In genomic region chr13:55535191-55535590, GRCm38 (mm10) we compare ENCODE assay signal across 1 mouse cellular context.
TF ChIP-seq lines count a peak whose summit lies in the region.

No protein-coding gene starts in this region.

TF ChIP-seq in CH12.LX, 34 proteins besides CTCF, POLR2A, EP300 and RAD21:
- no peak for TF ChIP-seq MYC (IDR thresholded peaks at IDR 0.05; ENCODE audit: low read depth, low read length)
- TF ChIP-seq RCOR1 (conservative IDR thresholded peaks at IDR 0.05; ENCODE audit: low read depth, low read length), result no peak
- TF ChIP-seq NELFE (IDR thresholded peaks at IDR 0.05; ENCODE audit: low read depth, low read length), result no peak
- no peak for TF ChIP-seq POLR2AphosphoS2 (IDR thresholded peaks at IDR 0.05; ENCODE audit: low read depth, low read length)
- no peak for TF ChIP-seq TBP (conservative IDR thresholded peaks at IDR 0.05; ENCODE audit: low read depth, low read length)
- TF ChIP-seq UBTF (IDR thresholded peaks at IDR 0.05; ENCODE audit: low read depth, low read length), result no peak
- no peak for TF ChIP-seq SIN3A (IDR thresholded peaks at IDR 0.05; ENCODE audit: low read length)
- TF ChIP-seq JUN (IDR thresholded peaks at IDR 0.05; ENCODE audit: insufficient read depth, low read depth, low read length), result no peak
- no peak for TF ChIP-seq ZC3H11A (IDR thresholded peaks at IDR 0.05; ENCODE audit: low read depth, low read length)
- no peak for TF ChIP-seq MAX (IDR thresholded peaks at IDR 0.05; ENCODE audit: low read length)
- no peak for TF ChIP-seq E2F4 (IDR thresholded peaks at IDR 0.05; ENCODE audit: insufficient replicate concordance, low read depth, low read length)
- no peak for TF ChIP-seq CHD1 (IDR thresholded peaks at IDR 0.05; ENCODE audit: low read depth, low read length)
- no peak for TF ChIP-seq ETS1 (conservative IDR thresholded peaks at IDR 0.05; ENCODE audit: low read depth, low read length)
